Mouse (Mus musculus) 3134 (cell line): ENCODE results near the gene Tbx22.

Experiments used
- DNase-seq: peaks from one replicate; pipeline ENCODE4 v3.0.0-alpha.2; 2011; ENCODE audit warnings: low spot score; ENCODE audit not compliant: insufficient read length; ENCODE audit errors: extremely low read depth

Tbx22 gene

GRCm38 (mm10) chrX:107667664-107668063, at the start of gene Tbx22:
Gene Tbx22 (plus strand): TSS chrX:107667964.
- DNase-seq = no peak

- DNase-seq = no peak
Measured at GRCm38 (mm10) chrX:107668677-107669076, 913 bp downstream of the Tbx22 start.

- peak; percentile 1 for DNase-seq
Measured at GRCm38 (mm10) chrX:107679203-107679602, 11.4 kb downstream of the Tbx22 start.

GRCm38 (mm10) chrX:107708584-107708983, 40.8 kb downstream of the Tbx22 start:
- no peak for DNase-seq

- no peak for DNase-seq
Measured at GRCm38 (mm10) chrX:107723541-107723940, 55.8 kb downstream of the Tbx22 start.
